Mouse (Mus musculus) spleen, adult 2 months (tissue): ENCODE results near the gene Ankrd40.

Experiments used
- CTCF ChIP-seq: fragments of 200-500 bp; IDR thresholded peaks from 2 replicates; pipeline ENCODE4 v1.5.1; 2011; ENCODE audit warnings: mild to moderate bottlenecking, inconsistent platforms; ENCODE audit not compliant: insufficient read depth, insufficient read length, insufficient replicate concordance; ENCODE audit errors: extremely low read depth
- POLR2A ChIP-seq: fragments of 200-500 bp; IDR thresholded peaks from 2 replicates; pipeline ENCODE4 v1.6.1; 2011; ENCODE audit warnings: low read depth, low read length, inconsistent platforms

GRCm38 (mm10) chr11:94336551-94336950 lies 8.8 kb downstream of the Ankrd40 start:
- TF ChIP-seq CTCF (no peak), POLR2A (no peak)
